Mouse (Mus musculus) testis, postnatal 10 days (tissue): Measurements from ENCODE around the gene Prkar1b.

Experiments used
- DNase-seq: peaks from one replicate; pipeline ENCODE4 v3.0.0; 2021; ENCODE audit warnings: low spot score

The Prkar1b gene

GRCm38 (mm10) chr5:138970056-138970490 is 179.7 kb downstream of the Prkar1b start:
- peak; percentile 76 for DNase-seq
